Mouse (Mus musculus) spleen, postnatal 10 days (tissue): ENCODE measurements around the gene Atp5mpl.
A peak's percentile ranks its signal among the peaks of the same experiment; 100 is the strongest.

Experiments
- DNase-seq, 2 experiments: peaks; one replicate each; pipeline ENCODE4 v3.0.0; 2021 to 2022; ENCODE audit warnings: low spot score in 2 of 2

Atp5mpl gene

DNA sequence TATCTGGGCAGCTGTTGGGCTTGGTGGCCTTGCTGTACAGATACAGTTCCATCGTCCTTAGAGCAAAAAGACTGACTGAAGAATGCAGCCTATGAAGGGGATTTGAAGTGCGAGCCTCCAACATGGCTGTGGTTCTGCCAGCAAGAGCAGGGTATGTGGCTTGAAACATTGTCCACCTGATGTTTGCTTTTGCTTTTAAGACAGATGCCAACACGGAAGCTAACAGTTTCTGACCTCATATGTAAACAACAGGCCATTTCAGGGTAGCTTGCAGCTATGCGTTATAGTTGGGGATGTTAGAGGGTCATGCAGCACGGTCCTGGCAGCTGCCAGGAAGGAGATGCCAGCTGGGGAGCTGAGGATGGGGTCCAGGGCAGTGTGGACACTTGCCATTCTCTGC, 16.3 kb downstream of the Atp5mpl start:
- DNase-seq = no peak

DNA sequence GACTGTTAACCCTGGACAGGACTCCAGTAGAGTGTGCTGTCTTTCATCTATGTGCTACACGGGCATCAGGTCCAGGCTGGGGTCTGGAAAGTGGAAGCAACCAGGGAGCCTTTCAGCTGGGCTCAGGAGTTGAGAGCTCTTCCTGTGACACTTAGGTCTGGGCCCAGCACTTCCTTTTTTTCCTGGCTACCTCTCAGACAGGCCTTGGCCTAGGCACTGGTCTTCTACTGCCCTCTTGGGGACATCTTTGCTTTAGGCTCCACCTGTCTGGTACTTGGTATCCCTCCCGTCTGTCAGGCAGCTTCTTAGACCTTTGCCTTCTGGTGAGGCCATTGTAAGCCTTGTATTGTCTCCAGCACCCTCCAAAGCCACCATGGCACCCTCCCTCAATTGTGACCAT, 20.1 kb downstream of the Atp5mpl start:
- peak; percentile 36 to 74 for DNase-seq

DNA sequence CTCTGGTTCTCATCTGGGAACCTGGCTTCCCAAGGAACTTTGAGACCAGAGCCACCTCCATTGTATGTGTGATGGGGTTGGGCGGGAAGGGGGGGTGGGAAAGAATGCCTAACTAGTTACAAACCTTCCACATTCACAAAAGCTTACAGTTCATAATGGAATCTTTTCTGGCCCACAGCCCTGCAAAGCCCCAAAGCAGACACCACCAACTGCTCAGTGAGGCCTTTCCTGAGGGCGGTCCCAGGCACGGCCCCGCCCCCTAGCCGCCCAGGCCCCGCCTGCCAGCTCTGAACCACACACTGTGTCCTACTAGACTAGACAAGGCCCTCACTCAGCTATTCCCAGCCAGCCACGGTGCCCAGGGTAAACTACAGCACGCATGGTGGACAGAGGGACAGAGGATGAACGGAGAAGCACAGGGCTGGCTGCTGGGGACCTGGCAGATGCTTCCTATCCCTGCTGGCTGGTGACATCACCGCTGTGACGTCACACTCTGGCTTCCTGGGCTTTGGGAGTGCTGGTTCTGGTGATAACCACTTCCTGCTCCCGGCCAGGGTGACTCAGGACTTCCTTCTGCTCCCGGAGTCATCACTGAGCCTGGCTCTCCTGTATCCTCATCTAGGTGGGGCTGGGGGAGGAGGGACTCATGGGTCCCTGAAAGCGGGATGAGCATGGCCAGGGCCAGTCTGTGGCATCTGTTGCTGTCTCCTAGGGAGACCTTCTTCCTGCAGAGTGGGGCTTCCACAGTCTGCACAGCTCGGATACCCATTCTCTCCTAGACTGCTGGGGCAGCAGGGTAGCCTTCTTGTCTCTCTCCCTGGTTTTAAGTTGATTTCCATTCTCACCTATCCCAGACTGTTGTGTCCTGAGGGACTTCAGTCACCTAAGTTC, 20.8 kb downstream of the Atp5mpl start:
- DNase-seq = peak in 1 of 2 experiments; percentile 6

DNA sequence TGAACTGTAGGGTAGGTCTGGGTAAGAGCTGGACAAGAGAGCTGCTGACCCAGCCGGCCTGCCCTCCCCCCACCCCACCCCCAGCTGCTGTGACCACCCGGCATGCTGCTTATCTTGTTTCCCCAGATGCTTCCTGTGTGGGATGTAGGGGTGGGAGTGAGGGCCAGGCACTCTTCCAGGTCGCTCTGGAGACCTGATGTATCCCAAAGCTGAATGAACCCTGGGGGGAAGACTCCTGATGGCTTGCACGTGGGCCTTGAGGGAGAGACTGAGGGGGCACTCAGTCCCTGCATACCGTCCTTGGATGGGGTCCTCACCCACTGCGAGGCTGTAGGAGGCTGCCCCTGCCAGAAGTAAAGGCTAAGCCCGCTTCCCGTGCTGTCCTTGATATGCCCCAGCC, 21.7 kb downstream of the Atp5mpl start:
- DNase-seq = peak in 1 of 2 experiments; percentile 33

DNA sequence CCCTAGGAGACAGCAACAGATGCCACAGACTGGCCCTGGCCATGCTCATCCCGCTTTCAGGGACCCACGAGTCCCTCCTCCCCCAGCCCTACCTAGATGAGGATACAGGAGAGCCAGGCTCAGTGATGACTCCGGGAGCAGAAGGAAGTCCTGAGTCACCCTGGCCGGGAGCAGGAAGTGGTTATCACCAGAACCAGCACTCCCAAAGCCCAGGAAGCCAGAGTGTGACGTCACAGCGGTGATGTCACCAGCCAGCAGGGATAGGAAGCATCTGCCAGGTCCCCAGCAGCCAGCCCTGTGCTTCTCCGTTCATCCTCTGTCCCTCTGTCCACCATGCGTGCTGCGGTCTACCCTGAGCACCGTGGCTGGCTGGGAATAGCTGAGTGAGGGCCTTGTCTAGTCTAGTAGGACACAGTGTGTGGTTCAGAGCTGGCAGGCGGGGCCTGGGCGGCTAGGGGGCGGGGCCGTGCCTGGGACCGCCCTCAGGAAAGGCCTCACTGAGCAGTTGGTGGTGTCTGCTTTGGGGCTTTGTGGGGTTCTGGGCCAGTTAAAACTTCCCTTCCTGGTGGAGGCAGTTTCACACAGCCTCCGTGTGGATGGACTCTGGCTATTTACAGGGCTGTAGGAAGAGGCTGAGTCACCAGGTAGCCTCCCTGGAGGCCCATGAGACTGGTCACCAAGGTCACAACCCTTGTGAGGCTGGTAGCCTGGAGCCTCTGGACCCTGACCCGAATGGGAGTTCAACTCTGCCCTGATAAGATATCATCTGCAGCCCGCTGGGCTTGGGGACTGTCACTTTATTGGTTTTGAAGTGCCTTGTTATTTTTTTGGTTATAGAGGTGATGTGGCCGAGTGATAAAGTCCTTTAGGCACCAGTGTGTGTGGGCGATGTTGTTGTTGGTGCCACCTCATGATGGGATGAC, 22.5 kb downstream of the Atp5mpl start:
- peak; percentile 23 to 33 for DNase-seq

DNA sequence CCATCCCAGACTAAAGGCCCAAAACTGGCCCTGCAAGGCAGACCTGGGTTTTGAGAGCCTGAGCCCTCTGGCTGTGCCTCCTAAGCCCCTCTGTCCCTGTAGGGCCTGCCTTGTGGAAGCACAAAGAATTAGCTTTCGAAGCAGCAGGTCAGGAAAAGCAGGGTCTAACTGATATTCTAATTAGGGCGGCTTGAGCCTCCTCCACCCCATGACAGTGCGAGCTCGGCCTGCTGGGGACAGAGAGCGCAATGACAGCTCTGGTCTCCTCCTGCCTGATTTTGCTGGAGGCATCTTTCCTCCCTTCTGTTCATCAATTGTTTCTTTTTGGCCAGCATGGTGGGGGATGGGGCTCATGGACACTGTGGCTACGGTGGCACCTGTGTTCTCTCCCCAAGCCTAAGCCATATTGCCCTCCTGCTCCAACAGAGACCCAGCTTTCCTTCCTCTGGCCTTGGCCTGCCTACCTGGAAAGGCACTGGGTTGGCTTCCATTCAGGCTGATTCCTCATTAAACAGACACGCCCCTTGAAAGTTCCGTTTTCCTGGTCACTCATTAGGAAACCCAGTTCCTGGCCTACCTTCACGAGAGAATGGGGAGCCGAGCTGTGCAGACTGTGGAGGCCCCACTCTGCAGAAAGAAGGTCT, 23.2 kb downstream of the Atp5mpl start:
- no peak for DNase-seq

DNA sequence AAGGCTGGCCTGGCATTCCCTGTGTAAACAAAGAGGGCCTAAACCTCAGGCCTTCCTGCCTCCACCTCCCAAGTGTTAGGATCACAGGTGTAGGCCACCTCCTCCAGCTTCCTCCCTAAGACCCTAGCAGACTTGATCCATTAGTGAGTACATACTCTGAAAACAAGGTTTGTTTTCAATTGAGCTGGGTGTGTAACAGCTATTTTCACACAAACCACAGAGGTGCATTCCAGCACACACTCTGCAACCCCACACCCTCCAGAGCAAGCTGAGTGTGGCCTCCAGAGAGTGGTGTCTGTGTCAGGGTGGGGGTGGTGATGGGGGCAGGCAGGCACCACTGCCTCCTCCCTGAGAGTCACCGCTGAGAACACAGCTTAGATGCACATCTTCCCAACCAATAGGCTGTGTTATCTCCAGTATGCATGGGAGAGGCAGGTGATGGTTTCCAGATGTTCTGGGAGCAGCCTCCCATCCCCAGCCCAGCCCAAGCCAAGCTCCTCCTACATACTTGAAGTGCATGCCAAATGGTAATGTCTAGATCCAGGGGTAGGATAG, 28.1 kb downstream of the Atp5mpl start:
- no peak for DNase-seq

DNA sequence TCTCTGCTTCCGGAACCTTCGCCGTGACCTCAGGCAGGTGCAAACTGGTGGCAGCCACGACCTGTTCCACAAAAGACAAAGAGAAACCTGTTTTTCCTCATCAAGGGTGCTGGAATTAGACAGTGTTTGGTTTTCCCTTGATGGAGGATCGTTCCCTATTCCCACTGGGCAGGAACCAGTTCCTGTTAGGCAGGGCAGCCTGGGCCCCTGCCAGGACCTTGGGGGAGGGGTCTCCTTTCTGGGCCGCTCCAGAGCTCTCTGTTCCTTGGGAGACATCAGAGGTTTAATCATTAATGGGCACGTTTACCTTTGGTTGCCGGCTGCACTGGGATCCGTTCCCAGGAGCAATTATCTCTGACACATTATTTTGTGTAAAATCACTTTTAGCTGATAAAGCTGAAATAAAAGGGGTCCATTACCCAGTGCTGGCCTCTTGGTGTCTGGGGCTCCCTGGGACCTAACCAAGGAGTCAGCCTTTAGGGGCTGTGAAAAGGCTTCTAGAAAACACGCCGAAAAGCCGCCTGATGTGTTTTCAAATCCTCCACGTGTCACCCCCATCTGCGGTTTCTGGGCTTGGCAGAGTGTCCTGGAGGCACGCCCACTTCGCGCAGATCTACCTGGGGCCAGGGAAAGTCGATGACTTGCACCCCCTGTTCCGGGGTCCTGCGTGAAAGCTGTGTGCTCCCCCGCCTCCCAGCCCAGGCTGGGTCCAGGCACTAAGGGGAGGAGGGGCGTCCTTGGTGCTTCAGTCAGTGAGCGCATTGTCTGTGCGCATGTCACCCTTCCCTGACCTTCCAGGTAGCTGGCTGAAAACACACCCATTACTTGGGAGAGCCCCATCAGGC, 29.8 kb downstream of the Atp5mpl start:
- no peak for DNase-seq

DNA sequence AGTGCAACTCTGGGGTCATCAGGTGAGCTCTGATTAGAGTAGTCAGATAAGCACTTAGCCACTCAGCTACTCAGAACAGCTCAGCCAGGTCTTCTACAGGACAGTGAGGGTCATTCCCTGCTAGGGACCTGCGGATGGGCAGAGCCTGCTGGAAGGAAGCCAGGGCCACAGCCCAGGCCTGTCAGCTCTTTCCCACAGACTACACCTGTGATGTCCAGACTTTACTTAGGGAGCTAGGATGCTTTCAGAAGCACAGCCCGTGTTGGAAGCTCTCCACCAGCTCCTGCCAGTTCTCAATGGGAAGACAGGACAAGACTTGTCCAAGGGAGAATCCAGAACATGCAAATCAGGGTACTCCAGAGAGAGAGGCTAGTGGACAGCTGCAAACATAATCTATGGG, 32.8 kb downstream of the Atp5mpl start:
- no peak for DNase-seq

DNA sequence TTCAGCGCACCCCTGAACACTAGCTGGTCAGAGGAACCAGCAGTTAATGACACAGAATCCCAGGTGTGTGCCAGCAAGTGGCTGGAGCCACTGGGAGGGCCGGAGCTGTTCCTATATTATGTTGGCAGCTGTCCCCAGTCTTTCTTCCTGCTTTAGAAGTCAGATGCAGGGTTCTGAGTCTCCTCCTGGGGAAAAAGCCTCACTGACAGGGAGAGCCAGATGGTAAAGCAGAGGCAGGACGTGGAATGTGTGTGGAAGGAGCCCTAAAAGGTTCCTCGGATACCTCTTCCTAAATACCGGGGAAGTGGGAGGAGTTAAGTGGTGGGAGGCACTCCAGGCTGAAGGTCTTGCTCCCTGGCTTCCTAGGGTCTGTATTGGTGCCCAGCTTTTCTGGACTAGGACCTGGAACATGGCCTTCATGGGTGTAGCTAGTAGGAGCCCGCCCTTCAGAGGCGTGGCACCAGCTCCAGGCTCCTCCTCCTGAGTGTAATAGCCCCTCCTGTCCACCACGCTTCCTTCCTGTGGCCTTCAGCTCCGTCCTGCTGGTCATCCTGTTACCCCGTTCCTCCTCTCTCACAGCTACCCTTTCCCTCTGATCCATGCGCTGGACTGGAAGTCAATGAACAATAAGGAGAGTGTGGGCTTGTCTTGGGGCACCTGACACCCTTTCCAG, 33.6 kb downstream of the Atp5mpl start:
- DNase-seq = no peak

DNA sequence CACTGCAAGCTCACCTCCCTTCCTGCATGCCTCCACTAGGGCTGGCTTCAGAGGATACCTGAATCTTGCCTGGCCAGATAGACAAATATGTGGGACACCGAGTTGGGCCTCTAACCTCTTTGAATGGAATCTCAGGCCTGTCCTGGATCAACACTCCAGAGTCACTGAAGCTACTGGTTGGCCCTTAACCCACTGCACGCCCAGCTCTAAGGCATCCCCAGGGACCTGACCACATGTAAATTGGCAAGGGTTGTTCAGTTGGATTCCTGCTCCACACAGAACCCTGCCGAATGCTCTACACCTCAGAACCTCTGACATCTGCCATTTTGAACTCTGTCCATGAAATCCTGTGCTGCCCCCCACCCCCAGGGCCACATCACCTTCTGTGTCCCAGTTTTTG, 34.3 kb downstream of the Atp5mpl start:
- DNase-seq = no peak

DNA sequence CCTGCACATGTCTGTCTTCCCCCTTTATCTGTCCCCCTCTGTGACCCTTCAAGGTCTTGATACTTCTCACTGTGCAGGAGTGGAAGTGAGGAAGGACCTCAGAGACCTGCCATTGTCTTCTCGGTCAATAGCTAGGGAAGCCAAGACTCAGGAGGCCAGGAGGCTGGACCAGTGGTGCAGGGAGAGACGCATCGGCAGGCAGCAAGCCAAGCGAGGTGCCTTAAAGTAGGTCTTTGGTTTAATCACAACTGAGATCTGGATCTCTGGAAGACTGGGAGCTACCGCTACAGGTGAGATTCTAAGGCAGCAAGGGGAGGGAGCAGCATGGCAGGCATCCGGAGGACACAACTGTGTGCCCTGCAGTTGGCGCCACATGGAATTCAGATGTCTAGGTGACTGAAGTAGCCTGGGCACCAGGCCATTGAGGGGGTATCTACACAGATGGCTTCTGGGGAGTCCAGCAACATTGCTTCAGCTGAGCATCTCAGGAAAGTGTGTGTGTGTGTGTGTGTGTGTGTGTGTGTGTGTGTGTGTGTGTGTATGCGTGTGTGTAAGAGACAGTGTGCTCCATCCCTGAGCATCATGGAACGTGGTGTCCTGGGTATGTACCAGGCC, 35.3 kb downstream of the Atp5mpl start:
- DNase-seq = no peak

DNA sequence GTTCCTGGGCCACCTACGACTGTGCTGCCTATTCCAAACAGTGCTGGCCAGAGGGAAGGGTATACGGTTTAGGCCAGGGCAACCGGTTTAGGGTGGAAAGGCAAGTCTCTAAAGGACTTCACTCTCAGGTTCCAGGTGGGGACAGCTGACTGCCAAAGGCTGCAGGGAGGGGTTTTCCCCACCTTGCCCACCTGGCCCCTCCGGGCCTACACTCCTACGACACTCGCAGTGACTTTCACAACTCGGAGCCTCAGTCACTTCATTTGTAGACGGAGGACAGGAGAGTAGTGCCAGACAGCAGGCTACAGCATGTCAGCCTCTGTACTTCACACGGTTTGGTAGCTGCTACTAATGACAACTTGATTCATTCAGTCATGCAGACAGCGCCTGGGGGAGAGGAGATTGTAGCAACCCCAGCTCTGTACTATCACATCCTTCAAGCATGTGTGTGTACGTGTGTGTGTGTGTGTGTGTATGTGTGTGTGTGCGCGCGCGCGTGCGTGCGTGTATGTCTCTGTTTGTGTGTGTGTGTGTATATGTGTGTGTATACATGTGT, 38.3 kb downstream of the Atp5mpl start:
- no peak for DNase-seq

DNA sequence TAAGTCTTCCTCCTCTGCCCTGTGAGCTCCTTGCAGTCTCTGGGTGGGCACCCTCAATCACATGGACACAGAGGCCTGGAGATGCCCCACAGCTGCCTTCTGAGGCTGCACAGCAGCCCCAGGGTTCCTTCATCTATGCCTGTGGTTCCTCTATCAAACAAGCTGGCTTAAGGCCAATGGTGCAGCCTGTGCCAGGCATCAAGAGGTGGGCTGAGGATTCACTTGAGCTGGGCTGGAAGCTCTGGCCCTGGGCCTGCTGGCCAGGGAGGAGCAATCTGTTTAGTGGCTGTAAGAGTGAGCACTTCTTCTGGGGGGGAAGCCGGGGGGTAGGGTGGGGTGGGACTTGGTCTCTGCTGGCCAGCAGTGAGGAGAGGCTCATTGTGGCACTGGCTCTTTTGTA, 39.4 kb downstream of the Atp5mpl start:
- DNase-seq = no peak

DNA sequence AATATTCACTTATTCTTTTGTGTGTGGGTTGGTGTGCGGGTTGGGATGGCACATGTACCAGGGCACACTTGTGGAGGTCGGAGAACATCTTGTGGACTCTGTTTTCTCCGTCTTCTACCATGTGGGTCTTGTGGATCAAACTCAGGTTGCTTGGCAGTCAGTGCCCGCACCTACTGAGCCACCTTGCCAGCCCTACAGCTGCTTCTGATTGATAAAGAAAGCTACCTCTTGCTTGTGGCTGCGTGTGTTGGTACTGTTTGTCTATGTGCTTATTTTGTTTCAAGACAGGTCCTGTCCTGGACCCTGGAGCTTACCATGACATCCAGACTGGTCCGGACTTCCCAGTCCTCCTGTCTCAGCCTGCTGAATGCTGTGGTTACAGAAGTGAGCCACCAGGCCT, 43.7 kb downstream of the Atp5mpl start:
- DNase-seq = peak; percentile 47 to 77

DNA sequence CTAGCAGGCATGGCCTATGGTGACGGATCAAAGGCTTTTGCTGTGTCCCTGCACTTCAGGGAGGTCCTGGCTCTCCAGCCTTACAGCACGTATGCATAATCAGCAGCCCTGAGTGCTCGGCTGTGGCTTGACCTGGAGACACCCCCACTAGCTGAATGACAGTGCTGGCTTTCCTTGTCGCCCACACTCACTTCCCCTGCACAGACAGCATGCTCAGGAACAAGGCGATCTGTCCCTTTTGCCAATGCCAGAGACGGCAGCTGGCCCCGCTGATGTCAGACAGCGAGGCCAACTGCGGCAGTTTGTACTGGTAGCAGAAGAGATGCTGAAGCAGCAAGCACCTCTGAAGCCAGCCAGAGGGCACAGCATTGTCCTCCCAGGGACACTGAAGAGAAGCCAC, 46.7 kb downstream of the Atp5mpl start:
- no peak for DNase-seq

DNA sequence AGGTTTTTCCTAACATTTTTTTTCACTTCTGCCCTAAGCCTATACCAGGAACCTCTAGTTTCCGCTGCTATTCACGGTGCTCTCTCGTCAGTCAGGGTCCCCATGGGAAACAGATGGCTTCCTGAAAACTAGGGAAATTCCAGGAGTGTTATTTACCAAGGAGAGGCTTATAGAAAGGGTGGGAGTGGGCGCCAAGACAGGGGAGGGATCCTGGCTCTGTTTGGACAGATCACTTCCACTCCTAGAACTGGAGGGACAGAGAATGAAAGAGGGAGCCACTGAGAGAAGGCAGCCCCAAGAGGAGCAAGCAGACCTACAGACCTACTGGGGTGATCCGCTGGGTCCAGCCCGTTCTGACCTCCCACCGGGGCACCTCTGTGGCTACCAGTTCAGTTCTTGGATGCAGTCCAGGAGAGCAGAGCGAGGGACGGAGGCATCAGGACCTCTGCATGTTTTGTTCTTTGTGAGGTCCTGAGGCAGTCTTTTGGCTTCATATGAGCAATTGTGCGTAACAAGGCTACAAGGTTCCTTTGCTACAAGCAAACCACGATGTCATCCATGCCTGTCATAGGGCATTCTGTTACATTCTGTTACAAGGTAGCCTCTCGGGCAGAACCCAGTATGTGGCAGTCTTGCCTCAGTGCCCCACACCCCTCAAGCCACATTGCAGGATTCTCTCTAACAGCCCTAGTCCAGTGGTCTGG, 50.1 kb downstream of the Atp5mpl start:
- DNase-seq = no peak

DNA sequence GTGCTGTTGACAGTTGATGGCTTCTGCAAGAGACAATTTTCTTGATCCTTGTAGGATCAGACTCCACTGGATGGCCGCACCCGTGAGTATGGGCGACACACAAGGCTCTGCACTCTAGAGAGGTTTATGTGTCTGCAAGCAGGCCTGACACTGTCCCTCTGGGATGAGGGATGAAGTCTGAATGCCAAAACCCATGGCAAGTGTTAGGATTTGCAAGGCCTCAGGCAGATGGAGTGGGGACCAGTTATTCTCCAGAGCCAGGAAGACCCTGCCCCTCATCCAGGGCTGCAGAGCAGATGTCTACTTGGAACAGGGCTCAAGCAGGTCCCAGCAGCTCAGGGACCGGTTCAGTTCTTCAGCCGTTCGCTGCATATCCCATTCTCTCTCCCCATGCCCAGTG, 51.0 kb downstream of the Atp5mpl start:
- DNase-seq = peak in 1 of 2 experiments; percentile 8

DNA sequence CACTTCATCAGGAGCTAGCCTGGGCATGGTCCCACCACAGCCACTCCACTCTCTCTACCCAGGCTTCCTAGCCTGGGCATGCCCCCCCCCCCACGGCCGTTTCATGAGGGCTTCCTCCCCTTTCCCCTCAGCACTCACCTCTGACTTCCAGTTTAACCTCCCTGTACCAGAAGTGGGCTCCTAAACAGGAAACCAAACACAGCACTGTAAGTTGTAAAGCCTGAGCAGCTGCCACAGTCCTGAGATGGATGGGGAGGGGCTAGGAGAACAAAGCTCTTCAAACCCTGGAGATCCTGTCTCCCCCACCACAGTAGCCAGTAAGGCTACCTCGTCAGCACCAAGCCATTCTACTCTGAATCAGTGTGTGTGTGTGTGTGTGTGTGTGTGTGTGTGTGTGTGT, 52.7 kb downstream of the Atp5mpl start:
- DNase-seq = peak in 1 of 2 experiments; percentile 11
